Mouse (Mus musculus): Measurements from ENCODE around the gene Hist1h2ag.
A peak's percentile ranks its signal among the peaks of the same experiment; 100 is the strongest.
"Not testable (repeated sequence)": the region's sequence is repeated elsewhere in the genome, so short reads cannot be mapped to it uniquely, and the experiment has no call there.

Hist1h2ag gene

DNA sequence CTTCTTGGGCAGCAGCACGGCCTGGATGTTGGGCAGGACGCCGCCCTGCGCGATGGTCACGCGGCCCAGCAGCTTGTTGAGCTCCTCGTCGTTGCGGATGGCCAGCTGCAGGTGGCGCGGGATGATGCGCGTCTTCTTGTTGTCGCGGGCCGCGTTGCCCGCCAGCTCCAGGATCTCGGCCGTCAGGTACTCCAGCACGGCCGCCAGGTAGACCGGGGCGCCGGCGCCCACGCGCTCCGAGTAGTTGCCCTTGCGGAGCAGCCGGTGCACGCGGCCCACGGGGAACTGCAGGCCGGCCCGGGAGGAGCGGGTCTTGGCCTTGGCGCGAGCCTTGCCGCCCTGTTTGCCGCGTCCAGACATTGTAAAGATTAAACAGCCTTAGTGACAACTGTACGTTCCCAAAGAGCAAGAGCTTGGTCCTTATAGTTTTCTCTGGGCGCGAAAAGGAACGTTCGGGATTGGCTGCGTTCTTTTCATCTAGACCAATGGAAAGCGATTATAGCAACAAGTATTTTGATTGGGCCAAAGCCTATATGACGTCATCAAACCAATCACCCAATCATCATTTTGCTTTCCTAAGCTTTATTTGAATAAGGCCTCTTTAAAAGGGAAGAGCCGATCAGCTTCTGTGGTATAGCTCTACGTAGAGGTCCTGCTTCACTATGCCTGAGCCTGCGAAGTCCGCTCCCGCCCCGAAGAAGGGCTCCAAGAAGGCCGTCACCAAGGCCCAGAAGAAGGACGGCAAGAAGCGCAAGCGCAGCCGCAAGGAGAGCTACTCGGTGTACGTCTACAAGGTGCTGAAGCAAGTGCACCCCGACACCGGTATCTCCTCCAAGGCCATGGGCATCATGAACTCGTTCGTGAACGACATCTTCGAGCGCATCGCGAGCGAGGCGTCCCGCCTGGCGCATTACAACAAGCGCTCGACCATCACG, at the start of gene Hist1h2ag, which contains the start of gene Hist1h2bj:
TSS of gene Hist1h2ag (minus strand) at position 377 of the 935 bp plus-strand sequence.
TSS of gene Hist1h2bj (plus strand) at position 647 of the 935 bp plus-strand sequence.
- peak; percentile 83 to 89 for DNase-seq

DNA sequence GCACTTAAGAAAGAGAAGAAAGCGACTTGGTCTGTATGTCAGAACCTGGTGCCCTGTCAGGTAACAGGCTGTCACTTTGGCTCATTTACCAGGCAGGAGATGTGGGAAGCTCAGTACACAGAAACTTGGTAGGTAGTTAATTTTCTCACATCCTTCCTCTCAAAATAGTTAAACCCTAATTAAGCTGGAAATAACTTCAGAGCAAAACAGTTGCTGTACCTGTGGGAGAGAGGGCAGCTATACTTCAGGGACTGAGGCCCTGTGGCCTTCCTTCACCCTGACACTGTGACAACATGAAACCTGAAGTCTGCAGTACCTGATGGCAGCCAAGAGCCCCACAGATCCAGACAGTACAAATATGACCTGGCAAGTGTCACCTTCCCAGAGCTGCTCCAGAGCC, 41.4 kb upstream of the Hist1h2ag start, which contains the start of gene Vmn1r188:
TSS of gene Vmn1r188 (plus strand) at position 301 of the 400 bp plus-strand sequence.
- DNase-seq: not testable (repeated sequence)

DNA sequence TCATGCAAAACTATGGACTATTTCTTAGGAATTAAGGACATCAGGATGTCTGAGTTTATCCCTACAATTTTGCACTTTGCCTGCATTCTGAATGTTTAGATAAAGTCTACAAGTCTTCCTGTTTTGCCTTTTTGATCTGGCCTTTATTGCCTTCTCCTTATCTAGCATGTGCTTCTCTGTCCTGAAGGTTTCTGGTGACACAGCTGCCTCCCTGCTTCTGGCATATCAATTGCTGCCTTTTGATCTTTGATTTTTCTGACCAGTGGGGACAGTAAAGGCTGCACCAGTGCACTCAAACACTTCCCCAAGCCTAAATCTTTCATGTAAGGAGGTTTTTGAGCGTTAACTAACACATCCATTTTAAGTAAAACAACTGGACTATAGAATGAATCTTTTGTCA, 20.7 kb upstream of the Hist1h2ag start:
- DNase-seq: no peak

DNA sequence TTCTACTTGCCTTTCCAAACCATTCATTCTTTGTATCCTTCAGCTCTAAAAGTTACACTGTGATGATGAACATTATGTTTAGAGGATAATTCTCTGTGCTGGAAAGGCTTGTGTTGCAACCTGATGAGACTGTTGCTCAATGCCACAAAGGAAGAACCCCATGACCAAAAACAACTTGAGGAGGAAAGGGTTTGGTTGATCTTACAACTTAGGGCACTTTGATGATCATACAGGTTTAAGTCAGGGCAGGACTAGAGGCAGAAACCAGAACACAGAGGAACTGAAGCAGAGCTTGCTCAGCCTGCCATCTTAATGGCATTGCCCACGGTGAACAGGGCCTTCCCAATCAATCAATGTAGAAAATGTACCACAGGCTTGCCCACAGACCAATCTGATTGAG, 18.7 kb upstream of the Hist1h2ag start:
- DNase-seq: no peak

DNA sequence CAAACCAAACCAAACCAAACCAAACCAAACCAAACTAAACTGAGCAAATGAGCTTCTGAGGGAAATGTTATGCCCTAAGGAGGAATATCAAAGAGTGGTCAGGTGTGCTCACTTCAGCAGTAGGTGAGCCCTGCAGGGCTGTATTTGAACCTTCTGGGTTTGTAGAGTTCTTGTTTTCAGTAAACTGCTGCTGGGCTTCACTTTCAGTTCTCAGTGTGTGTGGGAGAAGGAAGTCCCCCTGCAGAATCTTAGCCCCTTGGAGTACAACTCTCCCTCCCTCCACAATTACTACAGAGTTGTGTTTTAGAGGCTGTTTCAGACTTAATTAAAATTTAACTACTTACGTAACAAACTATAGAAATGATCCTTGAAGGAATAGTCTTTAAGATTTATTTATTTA, 11.0 kb upstream of the Hist1h2ag start:
- no peak for DNase-seq

DNA sequence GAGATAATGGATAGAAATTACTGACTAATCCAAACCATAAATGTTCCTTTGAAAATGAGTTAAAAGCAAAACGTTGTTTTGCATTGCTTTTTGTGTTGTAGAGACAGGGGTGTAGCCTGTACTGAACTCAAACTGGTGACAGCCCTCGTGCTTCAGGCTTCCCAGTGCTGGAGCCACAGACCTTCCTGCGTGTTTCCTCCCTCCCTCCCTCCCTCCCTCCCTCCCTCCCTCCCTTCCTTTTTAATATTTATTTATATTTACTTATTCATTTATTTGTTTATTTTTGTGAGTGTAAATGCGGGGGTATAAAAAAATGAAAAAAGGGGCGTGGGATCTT, 8.7 kb upstream of the Hist1h2ag start:
- no peak for DNase-seq

DNA sequence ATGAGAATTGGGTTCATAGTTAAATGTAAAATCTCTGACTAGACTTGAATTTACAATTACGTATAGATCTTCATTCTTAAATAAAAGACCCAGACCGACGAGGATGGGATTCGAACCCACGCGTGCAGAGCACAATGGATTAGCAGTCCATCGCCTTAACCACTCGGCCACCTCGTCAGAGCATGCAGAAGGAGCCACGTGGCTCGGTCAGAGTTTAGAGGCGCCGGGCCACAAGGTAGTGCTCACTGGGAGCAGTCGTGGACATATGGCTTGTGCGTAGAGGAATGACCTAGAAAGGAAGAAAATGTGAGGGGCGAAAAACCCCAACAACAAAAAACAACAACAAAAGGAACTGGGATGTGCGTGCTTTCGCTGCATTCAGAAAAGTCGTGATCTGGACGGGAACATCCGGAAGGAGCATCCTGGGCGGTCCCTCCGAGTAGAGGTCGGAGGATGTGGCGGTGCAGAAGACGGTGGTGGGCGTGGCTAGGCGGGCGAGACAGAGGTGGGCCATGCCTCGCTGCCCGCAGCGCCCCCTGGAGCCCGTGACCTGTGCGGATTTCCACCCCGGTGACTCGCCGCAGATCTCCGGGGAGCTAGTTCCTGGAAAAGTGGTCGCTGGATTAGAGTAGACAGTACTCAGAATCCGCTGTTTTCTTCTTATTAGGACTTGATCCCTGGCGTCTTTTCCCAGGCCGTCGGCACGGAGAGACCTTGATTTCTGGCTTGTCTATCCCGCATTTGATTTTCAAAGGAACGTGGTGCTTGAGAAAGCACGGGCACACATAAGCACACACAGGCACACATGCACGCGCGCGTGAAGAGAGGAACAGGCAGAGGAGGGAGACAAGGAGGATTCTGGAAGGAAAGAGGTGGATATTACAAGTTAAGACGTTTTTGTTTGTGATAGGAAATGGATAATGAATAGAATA, 8.1 kb upstream of the Hist1h2ag start:
- DNase-seq: peak; percentile 93

DNA sequence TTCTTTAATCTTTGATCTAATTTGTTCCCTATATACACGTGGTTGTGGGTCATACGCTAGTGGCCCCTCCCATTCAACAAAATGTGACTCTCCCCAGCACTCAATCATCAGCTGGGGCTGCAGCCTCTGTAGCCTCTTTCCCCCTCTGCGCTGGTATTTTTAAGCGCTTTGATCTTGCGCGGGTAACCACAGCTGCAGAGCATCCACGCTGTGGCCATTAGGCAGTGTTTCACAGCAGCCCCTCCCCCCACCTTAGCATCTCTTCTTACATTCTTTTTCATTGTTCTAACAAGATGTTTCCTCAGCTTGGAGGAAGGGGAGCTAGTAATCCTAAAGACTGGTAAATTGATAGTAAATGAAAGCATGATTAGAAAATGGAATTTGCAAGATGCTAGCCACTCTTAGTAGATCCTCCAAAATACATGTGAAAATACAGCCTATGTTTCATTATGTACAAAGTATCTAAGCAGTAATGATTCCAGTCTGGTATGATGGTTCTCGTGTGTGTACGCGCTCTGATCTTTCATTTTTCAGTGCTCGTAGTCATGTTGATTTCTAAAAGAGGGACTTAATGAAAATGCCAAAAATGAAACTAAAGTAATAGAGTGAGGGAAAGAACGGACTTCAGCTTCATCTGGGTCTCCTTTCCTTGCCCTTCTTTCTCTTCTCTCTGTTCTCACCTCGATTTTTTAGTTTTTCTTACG, 7.1 kb upstream of the Hist1h2ag start:
- peak; percentile 34 to 37 for DNase-seq

DNA sequence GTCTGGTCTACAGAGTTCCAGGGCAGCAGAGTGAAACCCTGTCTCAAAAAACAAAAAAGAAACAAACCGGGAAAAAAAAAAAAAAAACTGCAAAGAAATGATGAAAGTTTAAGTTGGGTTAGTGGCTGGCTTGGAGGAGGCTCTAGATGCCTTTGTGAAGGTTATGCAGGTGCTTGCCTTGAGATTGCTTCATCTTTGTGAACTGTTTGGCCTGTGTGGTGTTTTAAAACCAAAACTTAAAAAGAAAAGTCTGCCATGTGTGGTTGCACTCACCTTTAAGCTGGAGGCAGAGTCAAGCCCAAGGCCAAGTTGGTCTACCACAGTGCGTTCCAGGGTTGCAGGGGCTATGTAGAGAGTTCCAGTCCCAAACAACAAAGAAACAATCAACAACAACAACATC, 6.3 kb upstream of the Hist1h2ag start:
- DNase-seq: no peak

DNA sequence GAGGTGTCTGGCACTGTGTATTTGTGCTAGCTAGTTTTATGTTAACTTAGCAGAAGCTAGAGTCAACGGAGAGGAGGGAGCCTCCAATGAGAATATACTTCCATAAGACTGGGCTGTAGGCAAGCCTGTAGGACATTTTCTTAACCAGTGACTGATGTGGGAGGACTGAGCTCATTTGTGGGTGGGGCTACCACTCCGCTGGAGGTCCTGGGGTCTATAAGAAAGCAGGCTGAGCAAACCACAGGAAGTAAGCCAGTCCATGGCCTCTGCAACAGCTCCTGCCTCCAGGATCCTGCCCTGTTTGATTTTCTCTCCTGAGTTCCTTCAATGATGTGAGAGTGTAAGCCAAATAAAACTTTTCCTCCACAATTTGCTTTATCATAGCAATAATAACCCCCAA, 2.6 kb upstream of the Hist1h2ag start:
- no peak for DNase-seq

DNA sequence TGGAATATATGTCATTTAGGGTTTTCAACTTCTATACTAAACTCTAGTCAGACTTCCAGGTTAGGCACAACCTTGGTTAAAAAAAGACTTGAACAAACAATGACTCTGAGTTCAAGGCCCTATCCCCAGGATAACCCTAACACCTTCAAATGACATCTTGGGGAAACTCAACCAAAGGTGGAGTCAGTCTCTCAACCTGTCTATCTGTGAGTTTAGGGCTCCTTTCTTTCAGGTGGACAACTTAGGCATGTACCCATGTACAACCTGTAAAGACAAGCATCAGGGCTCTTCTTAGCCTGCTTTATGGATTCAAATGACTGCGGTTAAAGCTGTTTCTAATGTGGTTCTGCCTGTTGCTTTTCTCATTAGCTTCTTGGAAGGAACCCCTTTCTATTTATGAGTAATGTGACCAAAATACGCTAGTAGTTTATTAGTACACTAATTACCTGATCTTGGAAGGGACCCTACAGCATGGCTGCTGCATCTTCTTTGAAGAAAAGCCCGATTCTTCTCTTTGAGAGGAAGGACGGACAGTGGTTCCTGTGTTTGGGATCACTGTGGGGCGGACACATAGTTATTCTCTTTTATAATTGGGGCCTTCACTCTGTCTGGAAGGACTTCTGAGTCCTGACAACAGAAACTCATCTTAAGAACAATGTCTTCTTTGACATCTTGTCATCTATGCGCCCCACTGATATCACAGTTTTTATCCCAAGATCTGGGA, 1.9 kb upstream of the Hist1h2ag start:
- no peak for DNase-seq

DNA sequence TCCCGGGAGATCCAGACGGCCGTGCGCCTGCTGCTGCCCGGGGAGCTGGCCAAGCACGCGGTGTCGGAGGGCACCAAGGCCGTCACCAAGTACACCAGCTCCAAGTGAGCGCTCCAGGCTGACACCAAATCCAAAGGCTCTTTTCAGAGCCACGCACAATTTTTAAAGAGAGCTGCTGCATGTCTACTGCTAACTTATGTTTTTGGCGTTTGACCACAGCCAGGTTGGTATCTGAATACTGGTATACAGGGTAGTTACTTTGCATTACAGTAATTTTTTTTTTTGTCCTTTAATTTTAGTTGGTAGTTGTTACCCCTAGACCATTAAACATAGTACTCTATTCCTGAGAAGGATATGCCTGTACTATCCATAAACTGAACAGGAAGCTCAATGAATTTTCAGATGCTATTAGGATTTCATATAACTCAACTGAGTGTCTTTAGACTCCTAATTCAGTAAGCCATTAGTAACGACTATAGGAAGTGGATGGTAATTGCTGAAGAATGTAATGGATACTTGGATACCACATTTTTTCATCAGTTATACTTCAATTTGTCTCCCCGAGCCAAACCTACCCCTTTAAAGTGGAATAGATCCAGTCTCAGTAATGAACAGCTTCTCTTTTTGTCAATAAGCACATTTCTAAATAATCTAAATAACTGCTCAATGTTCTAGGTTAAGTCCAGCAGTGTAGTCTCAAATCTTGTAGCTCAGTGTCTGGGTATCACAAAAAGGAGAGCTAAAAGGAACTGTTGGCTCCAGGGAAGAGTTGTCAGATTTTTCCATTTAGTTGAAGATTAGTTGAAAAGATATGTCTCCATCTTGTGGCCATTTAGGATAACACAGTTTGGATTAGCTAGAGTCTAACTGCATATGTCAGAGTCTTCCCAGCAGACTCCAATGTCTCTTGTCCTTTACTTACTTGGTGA, 1.0 kb upstream of the Hist1h2ag start:
- DNase-seq: no peak

DNA sequence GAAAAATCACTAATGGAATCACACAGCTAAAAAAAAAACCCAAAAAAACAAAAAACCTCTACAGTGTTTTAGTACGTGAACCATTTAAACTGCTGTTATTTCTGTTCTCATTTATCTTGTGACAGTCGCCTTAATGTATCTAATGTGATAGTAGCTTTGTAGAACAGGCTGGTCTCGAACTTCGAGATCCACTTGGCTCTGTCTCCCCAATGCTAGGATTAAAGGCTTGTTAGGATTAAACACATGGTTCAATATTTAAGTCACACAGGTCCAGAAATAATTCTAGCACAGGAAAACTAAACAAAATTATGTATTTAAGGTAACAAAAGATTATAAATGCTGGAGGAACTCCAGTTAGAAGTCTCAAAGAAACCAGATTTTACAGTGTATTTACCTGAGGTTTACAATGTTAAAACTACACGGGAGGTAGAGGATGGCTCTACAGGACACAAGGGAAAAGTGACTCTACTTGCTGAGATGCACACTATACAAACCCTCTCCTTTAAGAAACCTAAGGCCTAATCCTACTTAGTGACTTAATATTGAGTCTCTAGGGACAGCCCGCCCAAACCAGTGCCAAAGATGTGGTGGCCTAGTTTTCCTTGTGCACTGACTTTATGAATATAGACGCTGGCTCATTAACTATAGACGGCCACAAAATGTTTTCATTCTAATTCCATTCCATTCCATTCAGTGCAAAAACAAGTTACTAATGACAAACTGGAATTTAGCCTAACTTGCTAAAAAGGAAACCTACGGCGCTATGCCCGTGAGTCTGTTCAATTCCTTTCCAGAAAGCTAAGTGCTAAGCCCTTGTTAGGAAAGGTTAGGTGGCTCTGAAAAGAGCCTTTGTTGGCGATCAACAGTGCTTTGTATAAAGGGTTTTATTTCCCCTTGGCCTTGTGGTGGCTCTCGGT, 835 bp downstream of the Hist1h2ag start:
- DNase-seq: no peak

DNA sequence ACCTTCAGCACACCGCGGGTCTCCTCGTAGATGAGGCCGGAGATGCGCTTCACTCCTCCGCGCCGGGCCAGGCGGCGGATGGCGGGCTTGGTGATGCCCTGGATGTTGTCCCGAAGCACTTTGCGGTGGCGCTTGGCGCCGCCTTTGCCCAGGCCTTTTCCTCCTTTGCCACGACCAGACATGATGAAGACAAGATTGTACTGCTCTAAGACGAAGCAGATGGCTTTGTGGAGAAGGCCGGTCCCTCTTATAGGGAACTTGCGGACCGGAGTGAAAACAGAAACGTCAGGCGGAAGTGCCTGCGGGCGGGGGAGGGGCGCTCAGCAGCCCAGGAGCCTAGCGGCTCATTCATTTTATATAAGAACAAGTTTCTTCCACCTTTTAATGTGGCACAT, 1.6 kb downstream of the Hist1h2ag start, which contains the start of gene Hist1h4i:
TSS of gene Hist1h4i (minus strand) at position 221 of the 395 bp plus-strand sequence.
- DNase-seq: peak; percentile 95 to 97

DNA sequence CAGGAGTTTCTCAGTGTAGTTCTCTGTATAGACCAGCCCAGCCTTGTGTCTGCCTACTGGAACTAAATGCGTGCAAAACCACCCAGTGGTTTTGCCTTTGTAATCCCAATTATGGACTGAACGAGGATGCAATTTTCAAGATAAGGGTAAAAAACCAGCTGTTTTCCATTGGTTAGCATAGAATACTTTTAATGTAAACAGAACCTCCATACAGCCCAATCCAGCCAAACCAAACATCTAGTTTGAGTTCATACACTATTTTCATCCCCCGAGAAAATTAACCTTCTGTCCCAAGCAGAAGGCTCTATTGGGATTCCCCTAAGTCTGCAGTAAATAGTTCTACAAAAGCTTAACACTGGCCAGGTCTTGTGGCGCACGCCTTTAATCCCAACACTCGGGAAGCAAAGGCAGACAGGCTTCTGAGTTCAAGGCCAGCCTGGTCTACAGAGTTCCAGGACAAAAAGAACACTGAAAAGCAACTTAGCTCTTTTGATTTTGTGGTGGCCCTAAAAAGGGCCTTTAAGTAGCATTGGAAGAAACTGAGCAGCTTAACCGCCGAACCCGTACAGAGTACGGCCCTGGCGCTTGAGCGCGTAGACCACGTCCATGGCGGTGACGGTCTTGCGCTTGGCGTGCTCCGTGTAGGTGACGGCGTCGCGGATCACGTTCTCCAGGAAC, 2.1 kb downstream of the Hist1h2ag start:
- DNase-seq: no peak

DNA sequence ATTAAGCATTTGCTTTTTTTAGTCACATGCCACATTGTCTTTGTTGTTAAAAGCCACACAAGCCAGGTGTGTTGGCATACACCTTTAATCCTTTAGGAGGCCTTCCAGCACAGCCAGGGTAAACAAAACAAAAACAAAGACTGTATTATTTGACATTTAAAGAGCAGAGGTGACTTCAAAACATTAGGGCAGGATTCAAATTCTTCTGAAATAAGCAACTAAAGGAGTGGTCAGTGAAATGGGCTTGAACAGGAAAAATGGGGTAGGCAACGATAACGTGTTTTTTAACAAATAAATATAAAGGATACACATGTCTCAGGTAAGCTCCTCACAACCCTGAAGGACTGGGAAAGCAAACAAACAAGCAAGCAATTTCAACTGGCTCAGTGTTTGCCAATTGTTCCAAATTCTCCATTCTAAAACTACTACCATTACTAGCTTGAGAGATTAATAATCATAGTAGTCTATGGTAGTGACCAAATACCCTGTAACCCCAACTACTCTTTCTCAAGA, 2.7 kb downstream of the Hist1h2ag start:
- no peak for DNase-seq

DNA sequence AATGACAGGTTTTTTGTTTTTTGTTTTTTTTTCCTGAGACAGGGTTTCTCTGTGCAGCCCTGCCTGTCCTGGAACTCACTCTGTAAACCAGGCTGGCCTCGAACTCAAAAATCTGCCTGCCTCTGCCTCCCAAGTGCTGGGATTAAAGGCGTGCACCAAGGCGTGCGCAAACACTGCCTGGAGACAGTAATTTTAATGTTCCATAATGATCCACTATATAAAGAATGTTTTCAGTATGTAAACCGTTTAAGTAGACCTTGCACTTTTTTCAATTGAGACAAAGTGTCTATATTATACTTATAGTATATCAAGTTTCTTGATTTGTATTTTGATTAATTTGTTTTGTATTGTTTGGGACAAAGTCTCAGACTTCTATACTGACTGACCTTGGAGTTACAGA, 3.4 kb downstream of the Hist1h2ag start:
- DNase-seq: no peak

DNA sequence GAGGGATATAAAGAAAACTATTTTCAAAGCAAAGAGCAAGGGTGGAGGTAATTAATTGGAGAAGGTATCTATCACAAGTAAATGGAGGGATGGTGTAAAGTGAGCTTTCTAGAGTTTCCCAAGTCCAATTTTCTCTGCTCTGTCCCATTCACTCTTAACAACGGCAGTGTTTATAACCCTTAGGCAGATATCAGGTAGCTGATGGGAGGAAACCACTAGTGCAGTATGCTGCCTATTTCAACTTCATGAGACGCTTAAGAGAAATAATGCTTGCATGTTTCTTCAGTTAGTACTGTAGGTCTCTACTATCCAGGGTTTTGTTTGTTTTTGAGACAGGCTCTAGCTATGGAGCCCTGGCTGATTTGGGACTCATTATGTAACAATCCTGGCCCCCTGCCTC, 5.3 kb downstream of the Hist1h2ag start:
- DNase-seq: no peak

DNA sequence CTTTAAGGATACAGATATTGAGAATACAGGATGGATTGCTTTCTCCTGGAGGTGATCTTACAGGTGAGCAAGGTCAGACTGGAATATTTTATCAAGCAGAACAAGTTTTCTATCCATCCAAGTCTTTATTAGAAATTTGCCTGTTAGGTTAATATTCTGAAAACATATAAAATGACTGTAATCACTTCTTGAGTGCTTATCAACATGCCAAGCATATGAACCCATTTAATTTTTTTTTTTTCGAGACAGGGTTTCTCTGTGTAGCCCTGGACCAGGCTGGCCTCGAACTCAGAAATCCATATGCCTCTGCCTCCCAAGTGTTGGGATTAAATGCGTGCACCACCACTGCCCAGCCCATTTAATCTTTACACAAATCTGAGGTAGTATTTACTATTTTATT, 5.8 kb downstream of the Hist1h2ag start:
- no peak for DNase-seq

Measured in lung, postnatal 4 days (tissue).